Mouse (Mus musculus) layer of hippocampus, adult 6 months (tissue): ENCODE measurements around the gene Slit3. TPM values are rescaled to one million over a fixed set of nuclear protein-coding genes. Genes with fewer than 3 reads are reported as not detected.

Experiments used
- long read RNA-seq, 2 experiments: library from polyadenylated mRNA; unstranded; transcript quantifications; one replicate each; pipeline ENCODE4 v2.0.0; 2019 to 2020
- microRNA-seq: library from miRNA; unstranded; fragments of <30 nt; microRNA quantifications from one replicate; pipeline ENCODE4 v1.2.0, GENCODE M21; 2020
- polyA plus RNA-seq: library from polyadenylated mRNA; unstranded; fragments of <200 nt; fragmentation: Nextera tagmentation; gene quantifications from 2 replicates; pipeline ENCODE4 v1.2.3, GENCODE M21; 2021

The Slit3 gene
- 20.7 and 25.2 TPM in 2 replicates for polyA plus RNA-seq
- long read RNA-seq, experiment 1, partial matches to known transcripts = 9 of 23 reads
- long read RNA-seq, experiment 1, other reads (novel, unspliced or antisense) = 14 of 23 reads
- long read RNA-seq, experiment 2, partial matches to known transcripts = 13 of 62 reads
- long read RNA-seq, experiment 2, other reads (novel, unspliced or antisense) = 48 of 62 reads

GRCm38 (mm10) chr11:35120894-35121610 is at the start of gene Slit3:
Slit3 (plus strand) TSS chr11:35121224.

Small RNAs within 50 kb of the gene (microRNA-seq; reads per million reads assigned to microRNA genes)
- 434 reads per million, percentile 74 among the genes with 10 or more reads in this experiment for gene Mir218-2
